Mouse (Mus musculus) stomach, postnatal 0 days (tissue): ENCODE results near the gene Hist1h4j. TPM values are rescaled to one million over a fixed set of nuclear protein-coding genes. Genes with fewer than 3 reads are reported as not detected.
"Not testable (repeated sequence)": the region's sequence is repeated elsewhere in the genome, so short reads cannot be mapped to it uniquely, and the experiment has no call there.

Source experiments
- ATAC-seq: fragments of 200-750 bp; cut with Nextera tagmentation; 2 replicates; pipeline ENCODE4 v1.8.0; 2017; ENCODE audit not compliant: low FRiP score, low TSS enrichment
- DNase-seq: peaks from one replicate; pipeline ENCODE4 v3.0.0-alpha.2; 2016; ENCODE audit warnings: low spot score
- H3K27ac ChIP-seq: fragments of 300-500 bp; sonication (generic); replicated peaks from 2 replicates; pipeline ENCODE4 v1.5.1; 2014; ENCODE audit warnings: mild to moderate bottlenecking, control low read depth
- H3K27me3 ChIP-seq: fragments of 300-500 bp; sonication (generic); 2 replicates; pipeline ENCODE4 v1.6.1; 2014; ENCODE audit warnings: low read length; ENCODE audit not compliant: control insufficient read depth, insufficient read depth
- H3K36me3 ChIP-seq: fragments of 300-500 bp; sonication (generic); 2 replicates; pipeline ENCODE4 v1.6.1; 2014; ENCODE audit warnings: low read length, mixed read lengths; ENCODE audit not compliant: control insufficient read depth, insufficient read depth
- H3K4me1 ChIP-seq: fragments of 300-500 bp; sonication (generic); replicated peaks from 2 replicates; pipeline ENCODE4 v1.6.1; 2014; ENCODE audit warnings: antibody characterized with exemption; ENCODE audit not compliant: control insufficient read depth, insufficient read depth
- H3K4me2 ChIP-seq: fragments of 300-500 bp; sonication (generic); replicated peaks from 2 replicates; pipeline ENCODE4 v1.6.1; 2014; ENCODE audit warnings: low read depth, mild to moderate bottlenecking, control low read depth, moderate library complexity
- H3K4me3 ChIP-seq: fragments of 300-500 bp; sonication (generic); 2 replicates; pipeline ENCODE4 v1.5.1; 2014; ENCODE audit warnings: low read depth, low read length, control low read depth
- H3K9ac ChIP-seq: fragments of 300-500 bp; sonication (generic); 2 replicates; pipeline ENCODE4 v1.6.1; 2014; ENCODE audit warnings: mild to moderate bottlenecking, low read length, control low read depth, mixed read lengths
- H3K9me3 ChIP-seq: fragments of 300-500 bp; sonication (generic); 2 replicates; pipeline ENCODE4 v1.6.1; 2016; ENCODE audit warnings: low read length; ENCODE audit not compliant: control insufficient read depth
- CTCF ChIP-seq: IDR thresholded peaks from 2 replicates; pipeline ENCODE4 v1.5.1; 2016; ENCODE audit warnings: antibody characterized with exemption, low read depth, mild to moderate bottlenecking, moderate library complexity
- EP300 ChIP-seq: optimal IDR thresholded peaks from 2 replicates; pipeline ENCODE3; 2016; ENCODE audit warnings: antibody characterized with exemption
- WGBS: fragments of 180-500 bp; shearing (Covaris S2); extraction: QIAGEN DNeasy Blood & Tissue Kit; methylation state at CpG from one replicate; pipeline ENCODE4 v1.1.7; 2014; 5-methylcytosine and 5-hydroxymethylcytosine counted together
- polyA plus RNA-seq: library from polyadenylated mRNA; unstranded; fragments of >200 nt; fragmentation: Nextera tagmentation; extraction: Ambion mirVana; gene quantifications from 2 replicates; pipeline ENCODE4 v1.2.1, GENCODE M21; 2015

Hist1h4j gene
- polyA plus RNA-seq, 1 experiment from 2014 or later, result 0.92 TPM

GRCm38 (mm10) chr13:21711698-21712097 lies 23.2 kb upstream of the Hist1h4j start:
- Histone ChIP-seq H3K9me3 (no peaks in the 10 kb centered on the region), H3K4me3 (no peak overlapping the region), H3K4me1 (0 out of 2 replicates have a peak, but pooled peaks cover 3% of the 10 kb centered on the region), H3K36me3 (no peaks in the 10 kb centered on the region), H3K27me3 (no peaks in the 10 kb centered on the region), H3K9ac (no peak overlapping the region), H3K27ac (no peak overlapping the region), H3K4me2 (peak overlapping the region; percentile 64; the same call in 1 of the 2 replicates)
- no peak for TF ChIP-seq EP300
- TF ChIP-seq CTCF, result no peak
- DNase-seq, result no peak
- WGBS, result 25% methylated on average over 4 of the region's 4 CpGs
- ATAC-seq, result no peak

- H3K36me3 ChIP-seq, result no peaks in the 10 kb centered on the region
- DNase-seq, result peak; percentile 62
- peak overlapping the region; percentile 34 for H3K4me3 ChIP-seq
- no peak overlapping the region; the same call in 1 of the 2 replicates for H3K9ac ChIP-seq
- peak overlapping the region; percentile 61 for H3K4me2 ChIP-seq
- under 1% methylated on average over 7 of the region's 7 CpGs for WGBS
- no peaks in the 10 kb centered on the region for H3K27me3 ChIP-seq
- H3K27ac ChIP-seq, result peak overlapping the region; percentile 82
- H3K4me1 ChIP-seq, result peaks cover 8% of the 10 kb centered on the region
- no peak for ATAC-seq
- H3K9me3 ChIP-seq, result no peaks in the 10 kb centered on the region
- TF ChIP-seq EP300 (no peak), CTCF (peak; percentile 93)
Observed at GRCm38 (mm10) chr13:21714725-21715124, 20.1 kb upstream of the Hist1h4j start.

- H3K27ac ChIP-seq, result peak overlapping the region; percentile 82
- H3K4me2 ChIP-seq, result peak overlapping the region; percentile 61
- H3K9ac ChIP-seq, result peak overlapping the region; percentile 56
- H3K36me3 ChIP-seq, result no peaks in the 10 kb centered on the region
- H3K9me3 ChIP-seq, result no peaks in the 10 kb centered on the region
- under 1% methylated on average over 21 of the region's 22 CpGs for WGBS
- DNase-seq (no peak), ATAC-seq (no peak)
- no peaks in the 10 kb centered on the region for H3K27me3 ChIP-seq
- peaks cover 8% of the 10 kb centered on the region for H3K4me1 ChIP-seq
- TF ChIP-seq CTCF (no peak), EP300 (no peak)
- H3K4me3 ChIP-seq, result peak overlapping the region; percentile 34
Observed at GRCm38 (mm10) chr13:21715131-21715863, 19.6 kb upstream of the Hist1h4j start.

GRCm38 (mm10) chr13:21715864-21716539 lies 18.9 kb upstream of the Hist1h4j start, which contains the start of the genes Hist1h2bl and Hist1h2ai:
Hist1h2bl (minus strand) TSS chr13:21716143.
Hist1h2ai (plus strand) TSS chr13:21716422.
- not testable (repeated sequence) for H3K36me3 ChIP-seq
- peak within 1 kb of the TSS; percentile 61 for H3K4me2 ChIP-seq

GRCm38 (mm10) chr13:21716540-21717391 lies 18.1 kb upstream of the Hist1h4j start:
- not testable (repeated sequence) for H3K4me1 ChIP-seq, H3K36me3 ChIP-seq, H3K9me3 ChIP-seq, H3K27me3 ChIP-seq
- Histone ChIP-seq H3K4me3 (peak overlapping the region; percentile 38), H3K27ac (peak overlapping the region; percentile 87), H3K9ac (peak overlapping the region; percentile 53), H3K4me2 (peak overlapping the region; percentile 61)
- DNase-seq, result peak; percentile 30
- ATAC-seq, result peak; percentile 30; the same call in 1 of the 2 replicates
- under 1% methylated on average over 11 of the region's 38 CpGs for WGBS

More at GRCm38 (mm10) chr13:21715864-21716539, 18.9 kb upstream of the Hist1h4j start, which contains the start of the genes Hist1h2bl and Hist1h2ai:
- H3K4me3 ChIP-seq, result peak within 1 kb of the TSS; percentile 38
- H3K9me3 ChIP-seq, H3K27me3 ChIP-seq, H3K4me1 ChIP-seq: not testable (repeated sequence)
- WGBS, result under 1% methylated on average over 25 of the region's 50 CpGs
- peak within 1 kb of the TSS; percentile 87 for H3K27ac ChIP-seq
- ATAC-seq (peak; percentile 93), DNase-seq (peak; percentile 78)
- peak within 1 kb of the TSS; percentile 56 for H3K9ac ChIP-seq

DNA sequence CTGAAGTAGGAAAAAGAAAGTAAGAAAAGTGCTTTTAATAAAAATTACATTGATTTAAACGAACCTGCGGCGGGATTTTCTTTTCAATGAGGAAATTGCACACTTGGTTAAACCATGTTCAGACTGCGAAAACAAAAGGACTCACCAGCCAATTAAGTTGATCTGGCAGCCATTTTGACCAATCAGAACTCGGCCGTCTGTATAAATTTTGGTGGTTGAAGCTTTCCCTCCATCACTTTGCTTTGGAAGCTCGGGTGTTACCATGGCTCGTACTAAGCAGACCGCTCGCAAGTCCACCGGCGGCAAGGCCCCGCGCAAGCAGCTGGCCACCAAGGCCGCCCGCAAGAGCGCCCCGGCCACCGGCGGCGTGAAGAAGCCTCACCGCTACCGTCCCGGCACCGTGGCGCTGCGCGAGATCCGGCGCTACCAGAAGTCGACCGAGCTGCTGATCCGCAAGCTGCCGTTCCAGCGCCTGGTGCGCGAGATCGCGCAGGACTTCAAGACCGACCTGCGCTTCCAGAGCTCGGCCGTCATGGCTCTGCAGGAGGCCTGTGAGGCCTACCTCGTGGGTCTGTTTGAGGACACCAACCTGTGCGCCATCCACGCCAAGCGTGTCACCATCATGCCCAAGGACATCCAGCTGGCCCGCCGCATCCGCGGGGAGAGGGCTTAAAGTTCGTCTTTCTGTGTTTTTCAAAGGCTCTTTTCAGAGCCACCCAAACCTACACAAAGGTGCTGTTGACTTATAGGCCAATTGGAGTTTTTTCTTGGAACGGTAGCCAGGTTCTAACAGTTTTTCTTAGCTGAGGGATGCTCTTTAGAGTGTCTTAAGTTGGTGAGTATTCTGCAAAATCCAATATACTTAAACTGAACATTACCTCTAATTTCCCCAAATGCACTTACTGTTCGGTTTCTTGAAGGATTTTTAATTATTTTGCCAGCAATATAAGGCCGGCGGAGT lies 17.2 kb upstream of the Hist1h4j start, which contains the start of gene Hist1h3h:
Gene Hist1h3h (plus strand): TSS at position 263 of the 961 bp plus-strand sequence.
- H3K4me1 ChIP-seq, H3K36me3 ChIP-seq, H3K9me3 ChIP-seq, H3K27me3 ChIP-seq: not testable (repeated sequence)
- H3K27ac ChIP-seq, result peak within 1 kb of the TSS; percentile 87
- peak within 1 kb of the TSS; percentile 55 for H3K9ac ChIP-seq
- WGBS, result 1% methylated on average over 24 of the region's 56 CpGs
- peak within 1 kb of the TSS; percentile 61 for H3K4me2 ChIP-seq
- peak; percentile 44 for ATAC-seq
- peak within 1 kb of the TSS; percentile 38 for H3K4me3 ChIP-seq
- peak; percentile 82 for DNase-seq
